Mouse (Mus musculus): ENCODE data around the gene Myo1e.
A peak's percentile ranks its signal among the peaks of the same experiment; 100 is the strongest.

Myo1e gene

GRCm38 (mm10) chr9:70439959-70440358, 232.8 kb downstream of the Myo1e start:
- peak; percentile 23 for DNase-seq

GRCm38 (mm10) chr9:70449072-70449471, 241.9 kb downstream of the Myo1e start:
- no peak for DNase-seq
